Mouse (Mus musculus) limb, embryonic 12.5 days (tissue): ENCODE measurements at regions not wholly inside any gene's neighbourhood (a gene's known extent, or its start where the extent isn't known, plus 50 kb on each side); places are given as distances from the start of the nearest gene placed in this dataset.

ENCODE experiments used
- ATAC-seq: fragments of 200-750 bp; cut with Nextera tagmentation; 2 replicates; pipeline ENCODE4 v1.8.0; 2017; ENCODE audit warnings: low read depth, moderate TSS enrichment; ENCODE audit not compliant: insufficient number of reproducible peaks, insufficient read depth, low FRiP score, low TSS enrichment
- H3K27ac ChIP-seq: fragments of 300-500 bp; sonication (generic); 2 replicates; pipeline ENCODE4 v1.5.1; 2016; ENCODE audit warnings: mild to moderate bottlenecking, moderate library complexity
- H3K27me3 ChIP-seq: fragments of 300-500 bp; sonication (generic); 2 replicates; pipeline ENCODE4 v1.6.1; 2016; ENCODE audit warnings: mild to moderate bottlenecking, moderate library complexity
- H3K36me3 ChIP-seq: fragments of 300-500 bp; sonication (generic); 2 replicates; pipeline ENCODE4 v1.6.1; 2016; ENCODE audit warnings: mild to moderate bottlenecking, moderate library complexity
- H3K4me1 ChIP-seq: fragments of 300-500 bp; sonication (generic); replicated peaks from 2 replicates; pipeline ENCODE4 v1.6.1; 2016
- H3K4me2 ChIP-seq: fragments of 300-500 bp; sonication (generic); 2 replicates; pipeline ENCODE4 v1.6.1; 2016; ENCODE audit warnings: mild to moderate bottlenecking, moderate library complexity
- H3K4me3 ChIP-seq: fragments of 300-500 bp; sonication (generic); replicated peaks from 2 replicates; pipeline ENCODE4 v1.5.1; 2016; ENCODE audit warnings: mild to moderate bottlenecking
- H3K9ac ChIP-seq: fragments of 300-500 bp; sonication (generic); replicated peaks from 2 replicates; pipeline ENCODE4 v1.6.1; 2016; ENCODE audit warnings: mild to moderate bottlenecking, moderate library complexity
- H3K9me3 ChIP-seq: fragments of 300-500 bp; sonication (generic); 2 replicates; pipeline ENCODE4 v1.6.1; 2016; ENCODE audit warnings: mild to moderate bottlenecking, moderate library complexity
- WGBS: fragments of 180-500 bp; shearing (Covaris S2); methylation state at CpG from one replicate; pipeline ENCODE4 v1.1.7; 2016; 5-methylcytosine and 5-hydroxymethylcytosine counted together

- H3K4me1 ChIP-seq: no peaks in the 10 kb centered on the region
- WGBS: 54% methylated on average over 8 of the region's 8 CpGs
These were observed 209.9 kb downstream of the Cdh11 start for GRCm38 (mm10) chr8:102575523-102575922.

DNA sequence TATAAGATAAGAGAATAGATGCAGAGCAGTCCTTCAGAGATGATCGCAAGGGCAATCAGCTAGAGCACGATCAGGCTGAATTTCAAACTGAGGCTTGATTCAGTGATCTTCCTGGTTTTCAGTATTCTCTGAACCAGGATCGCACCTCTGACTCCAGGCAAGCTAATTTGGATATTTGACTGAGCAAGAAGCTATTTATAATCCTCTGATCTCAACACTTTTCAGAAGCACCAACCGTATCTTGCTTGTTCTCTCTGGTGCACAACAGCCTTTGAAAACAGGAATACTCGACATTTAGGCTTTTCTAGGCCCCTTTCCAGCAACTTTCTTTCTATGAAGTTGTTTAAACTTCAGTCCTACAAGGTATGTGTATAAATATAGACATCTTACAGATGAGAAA is 217.7 kb downstream of the Cdh11 start:
- 88% methylated on average over 5 of the region's 5 CpGs for WGBS
- no peak for ATAC-seq
- no peak overlapping the region for H3K4me3 ChIP-seq

More at GRCm38 (mm10) chr8:102575523-102575922, 209.9 kb downstream of the Cdh11 start:
- no peak overlapping the region for H3K4me3 ChIP-seq
- H3K9ac ChIP-seq: no peak overlapping the region
- ATAC-seq: no peak
- H3K27ac ChIP-seq: no peak overlapping the region
- no peaks in the 10 kb centered on the region for H3K27me3 ChIP-seq
- H3K36me3 ChIP-seq: no peaks in the 10 kb centered on the region
- no peaks in the 10 kb centered on the region for H3K9me3 ChIP-seq
- no peak overlapping the region for H3K4me2 ChIP-seq

DNA sequence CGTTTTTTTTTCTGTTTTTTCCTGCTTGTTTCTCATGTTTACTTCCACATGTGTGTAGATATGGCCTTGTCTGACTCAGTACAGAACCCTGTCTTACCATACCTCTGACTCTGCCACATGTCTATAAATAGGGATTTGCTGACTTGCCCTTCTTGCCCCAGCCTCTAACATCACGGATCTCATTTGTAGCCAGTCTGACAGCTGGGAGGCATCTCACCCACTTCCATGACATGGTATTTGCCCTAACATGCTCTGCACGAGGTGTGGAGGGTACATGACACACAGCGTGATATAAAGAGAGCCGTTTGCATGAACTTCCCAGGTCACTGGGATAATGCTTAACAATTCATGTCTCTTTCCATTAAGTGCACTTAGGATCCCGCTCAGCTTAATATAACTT is 231.2 kb downstream of the Cdh11 start:
- no peaks in the 10 kb centered on the region for H3K27me3 ChIP-seq
- no peaks in the 10 kb centered on the region for H3K36me3 ChIP-seq
- peak overlapping the region; percentile 95 for H3K27ac ChIP-seq
- ATAC-seq: no peak
- H3K9ac ChIP-seq: no peak overlapping the region
- H3K4me3 ChIP-seq: no peak overlapping the region
- 60% methylated on average over 6 of the region's 6 CpGs for WGBS
- no peaks in the 10 kb centered on the region for H3K9me3 ChIP-seq
- H3K4me2 ChIP-seq: no peak overlapping the region
- peaks cover 18% of the 10 kb centered on the region for H3K4me1 ChIP-seq

More for the DNA sequence above, 217.7 kb downstream of the Cdh11 start:
- Histone ChIP-seq H3K4me1 (no peaks in the 10 kb centered on the region), H3K4me2 (no peak overlapping the region), H3K36me3 (no peaks in the 10 kb centered on the region), H3K9ac (no peak overlapping the region), H3K27ac (no peak overlapping the region), H3K9me3 (no peaks in the 10 kb centered on the region), H3K27me3 (no peaks in the 10 kb centered on the region)

- H3K4me1 ChIP-seq: peaks cover 18% of the 10 kb centered on the region
- H3K9me3 ChIP-seq: no peaks in the 10 kb centered on the region
- no peaks in the 10 kb centered on the region for H3K27me3 ChIP-seq
- H3K27ac ChIP-seq: peak overlapping the region; percentile 95
- no peak overlapping the region for H3K4me3 ChIP-seq
- peak overlapping the region; percentile 39 for H3K4me2 ChIP-seq
- no peak overlapping the region for H3K9ac ChIP-seq
- H3K36me3 ChIP-seq: no peaks in the 10 kb centered on the region
- 8% methylated on average over 9 of the region's 9 CpGs for WGBS
- ATAC-seq: peak; percentile 77
These were observed 232.0 kb downstream of the Cdh11 start for GRCm38 (mm10) chr8:102553348-102553935.

DNA sequence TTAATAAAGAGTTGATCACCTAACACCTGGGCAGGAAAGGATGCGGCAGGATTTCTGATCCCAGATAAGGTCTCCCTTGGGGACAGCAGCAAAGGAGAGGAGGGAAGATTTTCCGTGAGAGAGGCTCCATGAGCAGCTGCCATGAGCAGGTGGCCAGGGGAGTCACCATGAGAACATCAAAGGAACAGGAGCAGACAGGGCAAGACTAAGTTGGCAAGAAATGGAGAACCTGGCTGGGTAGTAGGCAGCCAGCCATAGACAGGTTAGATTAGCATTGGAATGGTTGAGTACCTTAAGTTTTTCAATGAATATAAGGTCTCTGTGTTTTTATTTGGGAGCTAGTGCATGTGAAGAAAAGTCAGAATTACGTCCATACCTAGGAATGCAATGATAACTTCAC is 246.6 kb downstream of the Cdh11 start:
- H3K27ac ChIP-seq: no peak overlapping the region
- H3K4me1 ChIP-seq: no peaks in the 10 kb centered on the region
- H3K36me3 ChIP-seq: no peaks in the 10 kb centered on the region
- no peak overlapping the region for H3K4me3 ChIP-seq
- H3K9me3 ChIP-seq: no peaks in the 10 kb centered on the region
- H3K9ac ChIP-seq: no peak overlapping the region
- no peak overlapping the region for H3K4me2 ChIP-seq
- no peaks in the 10 kb centered on the region for H3K27me3 ChIP-seq
- 61% methylated on average over 3 of the region's 3 CpGs for WGBS
- no peak for ATAC-seq

DNA sequence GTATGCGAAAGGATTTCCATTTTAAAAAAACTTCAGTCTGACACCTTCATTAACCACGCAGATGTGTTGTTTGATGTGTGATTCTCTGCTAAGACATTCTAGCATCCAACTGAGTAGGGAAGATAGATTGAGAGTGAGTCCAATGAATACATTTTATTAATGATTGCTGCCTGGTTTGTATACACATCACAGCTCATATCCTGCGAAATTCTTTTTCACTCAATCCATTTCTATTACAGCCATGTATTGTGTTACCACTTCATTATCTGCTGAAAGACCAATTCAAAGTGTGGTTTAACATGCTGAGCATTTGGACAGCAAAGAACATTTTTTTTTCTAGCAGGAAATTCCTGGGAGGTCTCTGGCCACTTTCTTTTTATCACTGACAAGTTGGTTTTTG is 247.4 kb downstream of the Cdh11 start:
- WGBS: 64% methylated on average over 3 of the region's 3 CpGs
- no peak for ATAC-seq
- Histone ChIP-seq H3K4me1 (0 out of 2 replicates have a peak, but pooled peaks cover 2% of the 10 kb centered on the region), H3K9me3 (no peaks in the 10 kb centered on the region), H3K4me3 (no peak overlapping the region), H3K27ac (no peak overlapping the region), H3K36me3 (no peaks in the 10 kb centered on the region), H3K27me3 (no peaks in the 10 kb centered on the region), H3K4me2 (no peak overlapping the region), H3K9ac (no peak overlapping the region)

- Histone ChIP-seq H3K27ac (no peak overlapping the region), H3K27me3 (no peaks in the 10 kb centered on the region), H3K4me1 (no peaks in the 10 kb centered on the region), H3K4me3 (no peak overlapping the region), H3K9me3 (no peaks in the 10 kb centered on the region), H3K4me2 (no peak overlapping the region), H3K9ac (no peak overlapping the region), H3K36me3 (no peaks in the 10 kb centered on the region)
- ATAC-seq: no peak
These were observed 267.0 kb downstream of the Cdh11 start for GRCm38 (mm10) chr8:102518446-102518845.

- H3K4me3 ChIP-seq: no peak overlapping the region
- no peaks in the 10 kb centered on the region for H3K27me3 ChIP-seq
- no peak overlapping the region for H3K9ac ChIP-seq
- H3K36me3 ChIP-seq: no peaks in the 10 kb centered on the region
- H3K4me1 ChIP-seq: no peaks in the 10 kb centered on the region
- no peak overlapping the region for H3K27ac ChIP-seq
- no peak for ATAC-seq
- no peaks in the 10 kb centered on the region for H3K9me3 ChIP-seq
- no peak overlapping the region for H3K4me2 ChIP-seq
These were observed 269.7 kb downstream of the Cdh11 start for GRCm38 (mm10) chr8:102515748-102516147.

DNA sequence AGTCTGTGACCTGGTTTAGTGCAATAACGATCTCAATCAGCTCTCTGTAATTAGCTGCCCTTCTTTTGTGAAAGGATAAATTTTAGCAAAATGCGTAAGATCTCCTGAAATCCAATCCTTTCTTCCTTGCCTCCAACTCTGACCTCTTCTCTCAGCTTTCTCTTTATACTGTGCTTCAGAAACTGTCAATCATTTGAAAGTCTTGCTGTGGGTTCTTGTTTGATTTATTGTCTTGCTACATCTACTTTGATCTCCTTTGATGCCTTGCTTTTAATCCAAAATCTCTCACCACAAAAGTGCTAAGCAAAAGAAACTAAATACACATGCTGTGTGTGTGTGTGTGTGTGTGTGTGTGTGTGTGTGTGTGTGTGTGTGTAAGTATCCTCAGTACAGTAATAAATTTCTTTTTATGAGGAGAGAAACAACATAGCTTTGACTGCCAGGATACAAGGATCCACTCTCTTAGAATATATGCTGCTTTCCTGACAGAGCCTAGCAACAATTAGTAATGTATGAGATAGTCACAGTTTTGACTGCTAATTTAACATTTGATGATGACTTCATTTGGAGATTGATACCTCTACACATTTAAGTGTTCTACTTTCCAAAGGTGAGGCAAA is 270.5 kb downstream of the Cdh11 start:
- no peaks in the 10 kb centered on the region for H3K9me3 ChIP-seq
- H3K9ac ChIP-seq: no peak overlapping the region
- no peak overlapping the region for H3K4me2 ChIP-seq
- WGBS: 69% methylated on average over 2 of the region's 2 CpGs
- no peak overlapping the region for H3K4me3 ChIP-seq
- no peak for ATAC-seq
- H3K36me3 ChIP-seq: no peaks in the 10 kb centered on the region
- no peaks in the 10 kb centered on the region for H3K4me1 ChIP-seq
- H3K27me3 ChIP-seq: no peaks in the 10 kb centered on the region
- no peak overlapping the region for H3K27ac ChIP-seq

- Histone ChIP-seq H3K27ac (no peak overlapping the region), H3K27me3 (no peaks in the 10 kb centered on the region), H3K4me1 (peaks cover 17% of the 10 kb centered on the region), H3K36me3 (no peaks in the 10 kb centered on the region), H3K4me3 (no peak overlapping the region), H3K4me2 (no peak overlapping the region), H3K9ac (no peak overlapping the region), H3K9me3 (no peaks in the 10 kb centered on the region)
- ATAC-seq: no peak
- WGBS: 84% methylated on average over 4 of the region's 4 CpGs
These were observed 284.7 kb downstream of the Cdh11 start for GRCm38 (mm10) chr8:102500751-102501150.

DNA sequence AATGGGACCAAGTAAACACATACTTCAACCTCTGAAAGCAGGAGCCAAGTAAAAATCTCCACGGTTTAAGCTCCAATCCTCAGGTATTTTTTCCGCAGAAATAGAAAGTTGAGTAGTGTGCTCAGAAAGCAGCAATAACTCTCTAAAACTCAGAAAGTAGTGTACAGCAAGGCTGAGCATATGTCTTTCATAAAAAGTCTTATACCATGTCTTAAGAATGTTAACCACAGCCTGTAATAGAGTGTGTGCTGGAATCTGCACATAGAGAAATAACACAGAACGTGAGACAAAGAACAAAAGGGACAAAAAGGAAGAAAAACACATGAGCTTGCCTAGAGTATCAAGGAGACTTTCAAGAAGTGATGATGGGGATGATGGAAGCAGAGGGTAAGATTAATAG is 285.2 kb downstream of the Cdh11 start:
- H3K4me3 ChIP-seq: no peak overlapping the region
- no peak overlapping the region for H3K9ac ChIP-seq
- no peaks in the 10 kb centered on the region for H3K27me3 ChIP-seq
- H3K36me3 ChIP-seq: no peaks in the 10 kb centered on the region
- ATAC-seq: 0 out of 2 replicates have a peak, but pooled peaks have one; percentile 70
- 65% methylated on average over 3 of the region's 3 CpGs for WGBS
- H3K4me2 ChIP-seq: no peak overlapping the region
- H3K27ac ChIP-seq: peak overlapping the region; percentile 73
- no peaks in the 10 kb centered on the region for H3K9me3 ChIP-seq
- H3K4me1 ChIP-seq: peaks cover 17% of the 10 kb centered on the region

GRCm38 (mm10) chr8:102499091-102499490 is 286.4 kb downstream of the Cdh11 start:
- Histone ChIP-seq H3K36me3 (no peaks in the 10 kb centered on the region), H3K4me3 (no peak overlapping the region), H3K9me3 (no peaks in the 10 kb centered on the region), H3K9ac (no peak overlapping the region), H3K27ac (peak overlapping the region; percentile 62; the same call in 1 of the 2 replicates), H3K4me1 (peaks cover 17% of the 10 kb centered on the region), H3K4me2 (no peak overlapping the region), H3K27me3 (no peaks in the 10 kb centered on the region)
- 22% methylated on average over 4 of the region's 4 CpGs for WGBS
- peak; percentile 80 for ATAC-seq
